Mouse (Mus musculus): ENCODE data around the gene Nat14. TPM values are rescaled to one million over a fixed set of nuclear protein-coding genes. Genes with fewer than 3 reads are reported as not detected.
A peak's percentile ranks its signal among the peaks of the same experiment; 100 is the strongest.

Gene Nat14
- polyA plus RNA-seq, 2 experiments = 0.11 to 0.38 TPM

DNA sequence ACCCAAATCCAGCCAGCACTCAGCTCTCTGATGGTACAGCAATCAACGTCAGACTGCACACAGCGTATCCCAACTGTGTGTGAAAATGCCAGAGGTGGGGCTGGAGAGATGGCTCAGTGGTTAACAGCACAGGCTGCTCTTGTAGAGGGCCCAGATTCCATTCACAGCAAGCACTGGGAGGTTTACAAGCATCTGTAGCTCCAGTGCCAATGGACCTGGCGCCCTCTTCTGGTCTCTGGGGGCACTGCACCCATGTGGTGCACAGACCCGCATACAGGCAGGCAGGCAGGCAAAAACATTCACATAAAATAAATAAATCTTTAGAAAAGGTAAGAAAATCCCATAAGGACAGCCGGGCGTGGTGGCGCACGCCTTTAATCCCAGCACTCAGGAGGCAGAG, 20.7 kb upstream of the Nat14 start:
- 63% methylated on average over 8 of the region's 8 CpGs for WGBS (ENCODE audit: insufficient replicate concordance)
- peak; percentile 36; the same call in 1 of the 2 replicates for ATAC-seq (ENCODE audit: insufficient read depth)
- DNase-seq (ENCODE audit: low read depth in 3 of 3, low spot score in 3 of 3) = no peak

DNA sequence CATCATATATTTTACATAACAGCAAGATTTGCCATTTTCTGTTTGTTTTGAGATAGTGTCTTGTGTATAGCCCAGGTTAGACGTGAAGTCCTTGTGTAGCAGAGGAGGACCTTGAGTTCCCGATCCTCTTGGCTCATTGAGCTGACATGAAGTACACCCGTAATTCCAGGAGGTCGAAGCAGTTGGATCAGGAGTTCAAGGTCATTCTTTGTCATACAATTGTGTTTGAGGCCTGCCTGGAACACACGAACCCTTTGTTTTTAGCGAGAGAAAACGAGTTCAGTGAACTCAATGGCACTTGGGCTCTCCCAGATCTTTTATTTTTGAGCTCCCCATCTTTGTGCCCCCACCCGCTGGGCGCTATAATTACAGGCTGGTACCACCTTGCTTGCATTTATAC, 19.4 kb upstream of the Nat14 start:
- WGBS (ENCODE audit: insufficient replicate concordance) = 59% methylated on average over 9 of the region's 9 CpGs
- no peaks in the 10 kb centered on the region for H3K9me3 ChIP-seq (ENCODE audit: control insufficient read depth, low read length)

More for the DNA sequence above, 20.7 kb upstream of the Nat14 start:
- Histone ChIP-seq H3K4me3 (ENCODE audit: insufficient read depth in 1 of 2, low read depth in 2 of 2, low read length in 2 of 2) (no peak overlapping the region), H3K4me2 (ENCODE audit: low read depth) (peak overlapping the region; percentile 79; the same call in 1 of the 2 replicates), H3K27me3 (ENCODE audit: control insufficient read depth, insufficient read depth, low read length) (no peaks in the 10 kb centered on the region), H3K36me3 (replicated peaks; ENCODE audit: control insufficient read depth, insufficient read depth, low read depth) (no peaks in the 10 kb centered on the region), H3K27ac (no peak overlapping the region), H3K4me1 (replicated peaks; ENCODE audit: control insufficient read depth in 2 of 2, insufficient read depth in 2 of 2, low read length in 1 of 2) (peaks cover 10 to 15% of the 10 kb centered on the region in 2 experiments), H3K9ac (replicated peaks) (no peak overlapping the region), H3K9me3 (ENCODE audit: control insufficient read depth, low read length) (no peaks in the 10 kb centered on the region)
- TF ChIP-seq EP300 (IDR thresholded peaks at IDR 0.05; ENCODE audit: low read depth) (no peak), CTCF (IDR thresholded peaks at IDR 0.05; ENCODE audit: low read depth) (peak; percentile 91)

DNA sequence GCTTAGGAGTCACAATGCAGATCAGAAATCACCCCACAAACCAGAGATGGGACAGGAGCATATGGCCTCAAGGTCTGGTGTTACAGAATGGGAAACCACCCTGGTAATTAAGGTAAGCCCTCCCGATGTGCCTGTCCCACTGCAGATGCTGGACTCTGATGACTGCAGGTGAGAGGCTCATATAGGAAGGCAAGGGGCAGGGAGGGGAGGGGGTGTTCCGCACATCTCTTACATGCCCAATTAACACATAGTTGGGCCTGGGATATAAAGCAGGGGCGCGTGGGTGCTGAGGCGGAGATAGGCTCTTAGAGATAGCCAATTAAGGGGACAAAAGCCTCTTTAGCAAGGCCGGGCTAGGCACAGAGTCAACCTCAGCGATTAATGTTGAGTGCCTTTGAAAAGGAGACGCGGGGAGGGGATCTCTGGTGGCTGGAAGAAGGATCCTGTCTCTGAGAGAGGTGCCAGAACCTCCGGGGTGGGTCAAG, 15.3 kb upstream of the Nat14 start, which contains the start of gene Gm36210:
Gene Gm36210 (minus strand): TSS at position 51 of the 485 bp plus-strand sequence.
- Histone ChIP-seq H3K36me3 (replicated peaks; ENCODE audit: control insufficient read depth, insufficient read depth, low read depth) (no peaks in the 10 kb centered on the region), H3K27ac (no peak within 1 kb of the TSS), H3K27me3 (ENCODE audit: control insufficient read depth, insufficient read depth, low read length) (no peaks in the 10 kb centered on the region), H3K4me1 (replicated peaks; ENCODE audit: control insufficient read depth in 2 of 2, insufficient read depth in 2 of 2, low read length in 1 of 2) (no peaks in the 10 kb centered on the region), H3K4me2 (ENCODE audit: low read depth) (no peak within 1 kb of the TSS), H3K4me3 (ENCODE audit: insufficient read depth in 1 of 2, low read depth in 2 of 2, low read length in 2 of 2) (no peak within 1 kb of the TSS), H3K9me3 (ENCODE audit: control insufficient read depth, low read length) (no peaks in the 10 kb centered on the region), H3K9ac (replicated peaks) (no peak within 1 kb of the TSS)
- no peak for ATAC-seq (ENCODE audit: insufficient read depth)
- TF ChIP-seq CTCF (IDR thresholded peaks at IDR 0.05; ENCODE audit: low read depth) (no peak), EP300 (IDR thresholded peaks at IDR 0.05; ENCODE audit: low read depth) (no peak)
- no peak for DNase-seq (ENCODE audit: low read depth in 3 of 3, low spot score in 3 of 3)
- WGBS (ENCODE audit: insufficient replicate concordance) = 68% methylated on average over 10 of the region's 10 CpGs

More for the DNA sequence above, 19.4 kb upstream of the Nat14 start:
- H3K4me3 ChIP-seq (ENCODE audit: insufficient read depth in 1 of 2, low read depth in 2 of 2, low read length in 2 of 2) = no peak overlapping the region
- TF ChIP-seq EP300 (IDR thresholded peaks at IDR 0.05; ENCODE audit: low read depth) (no peak), CTCF (IDR thresholded peaks at IDR 0.05; ENCODE audit: low read depth) (no peak)
- H3K4me2 ChIP-seq (ENCODE audit: low read depth) = no peak overlapping the region
- DNase-seq (ENCODE audit: low read depth in 3 of 3, low spot score in 3 of 3) (no peak), ATAC-seq (ENCODE audit: insufficient read depth) (no peak)
- no peak overlapping the region for H3K9ac ChIP-seq (replicated peaks)
- no peak overlapping the region for H3K27ac ChIP-seq
- no peaks in the 10 kb centered on the region for H3K27me3 ChIP-seq (ENCODE audit: control insufficient read depth, insufficient read depth, low read length)
- peaks cover 10 to 15% of the 10 kb centered on the region in 2 experiments for H3K4me1 ChIP-seq (replicated peaks; ENCODE audit: control insufficient read depth in 2 of 2, insufficient read depth in 2 of 2, low read length in 1 of 2)
- H3K36me3 ChIP-seq (replicated peaks; ENCODE audit: control insufficient read depth, insufficient read depth, low read depth) = no peaks in the 10 kb centered on the region

DNA sequence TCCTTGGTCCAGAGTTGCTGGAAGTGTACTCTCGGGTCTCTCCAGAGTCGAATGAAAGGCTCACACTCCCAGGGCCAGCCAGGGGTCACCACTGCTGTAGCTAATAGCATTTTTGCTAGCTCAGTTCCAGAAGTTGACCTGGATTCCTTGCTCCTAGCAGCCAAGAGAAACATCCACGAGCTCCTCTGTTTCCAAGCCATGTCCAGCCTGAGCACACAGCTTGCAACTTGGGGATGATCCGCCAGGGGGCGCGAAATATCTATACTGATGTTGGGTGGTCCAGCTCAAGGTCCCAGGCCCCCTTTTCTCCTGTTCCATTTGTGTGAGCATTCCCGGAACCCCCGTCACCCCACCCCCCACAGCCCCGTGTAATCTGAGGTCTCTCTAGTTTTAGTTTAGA, 10.3 kb upstream of the Nat14 start:
- H3K36me3 ChIP-seq (replicated peaks; ENCODE audit: control insufficient read depth, insufficient read depth, low read depth) = no peaks in the 10 kb centered on the region
- H3K9ac ChIP-seq (replicated peaks) = no peak overlapping the region
- peaks cover 8 to 12% of the 10 kb centered on the region in 2 experiments for H3K4me1 ChIP-seq (replicated peaks; ENCODE audit: control insufficient read depth in 2 of 2, insufficient read depth in 2 of 2, low read length in 1 of 2)
- no peak for DNase-seq (ENCODE audit: low read depth in 3 of 3, low spot score in 3 of 3)
- no peak overlapping the region for H3K4me3 ChIP-seq (ENCODE audit: insufficient read depth in 1 of 2, low read depth in 2 of 2, low read length in 2 of 2)
- 35% methylated on average over 9 of the region's 9 CpGs for WGBS (ENCODE audit: insufficient replicate concordance)
- no peaks in the 10 kb centered on the region for H3K9me3 ChIP-seq (ENCODE audit: control insufficient read depth, low read length)
- no peak for ATAC-seq (ENCODE audit: insufficient read depth)
- H3K27me3 ChIP-seq (ENCODE audit: control insufficient read depth, insufficient read depth, low read length) = no peaks in the 10 kb centered on the region
- TF ChIP-seq EP300 (IDR thresholded peaks at IDR 0.05; ENCODE audit: low read depth) (no peak), CTCF (IDR thresholded peaks at IDR 0.05; ENCODE audit: low read depth) (peak; percentile 71)
- H3K4me2 ChIP-seq (ENCODE audit: low read depth) = no peak overlapping the region
- H3K27ac ChIP-seq = no peak overlapping the region

DNA sequence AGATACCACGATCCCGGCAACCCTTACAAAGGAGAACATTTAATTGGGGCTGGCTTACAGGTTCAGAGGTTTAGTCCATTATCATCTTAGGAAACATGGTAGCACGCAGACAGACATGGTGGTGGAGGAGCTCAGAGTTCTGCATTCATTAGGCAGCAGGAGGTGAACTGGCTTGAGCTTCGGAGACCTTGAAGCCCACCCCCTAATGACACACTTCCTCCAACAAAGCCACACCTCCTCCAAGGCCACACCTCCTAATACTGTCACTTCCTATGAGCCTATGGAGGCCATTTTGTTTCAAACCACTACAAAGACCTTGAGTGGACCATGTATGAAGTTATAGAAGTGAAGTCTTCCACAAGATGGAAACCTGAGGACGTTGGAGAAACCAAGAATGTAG, 9.6 kb upstream of the Nat14 start:
- H3K9ac ChIP-seq (replicated peaks) = no peak overlapping the region
- TF ChIP-seq EP300 (IDR thresholded peaks at IDR 0.05; ENCODE audit: low read depth) (no peak), CTCF (IDR thresholded peaks at IDR 0.05; ENCODE audit: low read depth) (no peak)
- no peak overlapping the region for H3K27ac ChIP-seq
- peaks cover 8 to 14% of the 10 kb centered on the region in 2 experiments for H3K4me1 ChIP-seq (replicated peaks; ENCODE audit: control insufficient read depth in 2 of 2, insufficient read depth in 2 of 2, low read length in 1 of 2)
- no peaks in the 10 kb centered on the region for H3K36me3 ChIP-seq (replicated peaks; ENCODE audit: control insufficient read depth, insufficient read depth, low read depth)
- H3K4me2 ChIP-seq (ENCODE audit: low read depth) = no peak overlapping the region
- DNase-seq (ENCODE audit: low read depth in 3 of 3, low spot score in 3 of 3) (no peak), ATAC-seq (ENCODE audit: insufficient read depth) (no peak)
- WGBS (ENCODE audit: insufficient replicate concordance) = 50% methylated on average over 5 of the region's 5 CpGs
- H3K4me3 ChIP-seq (ENCODE audit: insufficient read depth in 1 of 2, low read depth in 2 of 2, low read length in 2 of 2) = no peak overlapping the region
- no peaks in the 10 kb centered on the region for H3K9me3 ChIP-seq (ENCODE audit: control insufficient read depth, low read length)
- H3K27me3 ChIP-seq (ENCODE audit: control insufficient read depth, insufficient read depth, low read length) = no peaks in the 10 kb centered on the region

All from liver, embryonic 14.5 days (tissue).